Mouse (Mus musculus): ENCODE data around the gene Smg6. TPM values are rescaled to one million over a fixed set of nuclear protein-coding genes. Genes with fewer than 3 reads are reported as not detected.

Gene Smg6
- total RNA-seq, 1 experiment, result 19.9 TPM

- no peaks in the 10 kb centered on the region for H3K9me3 ChIP-seq (ENCODE audit: control insufficient read depth, insufficient read depth, low read depth, low read length)
- no peak overlapping the region for H3K9ac ChIP-seq (ENCODE audit: insufficient read depth, low read depth, low read length, poor library complexity, severe bottlenecking)
- H3K36me3 ChIP-seq (ENCODE audit: control insufficient read depth, insufficient read depth, low read length, poor library complexity, severe bottlenecking), result no peaks in the 10 kb centered on the region
- peaks cover 4 to 39% of the 10 kb centered on the region in 2 experiments; a peak in 2 of 4 replicates for H3K4me1 ChIP-seq (ENCODE audit: control insufficient read depth in 2 of 2, insufficient read depth in 2 of 2, low read length in 2 of 2, poor library complexity in 1 of 2)
- H3K4me3 ChIP-seq (ENCODE audit: insufficient read depth in 1 of 2, low read depth in 1 of 2, low read length in 2 of 2, poor library complexity in 1 of 2, severe bottlenecking in 1 of 2), result no peak overlapping the region
- no peak for TF ChIP-seq ZC3H11A (IDR thresholded peaks at IDR 0.05; ENCODE audit: borderline replicate concordance, low read depth, low read length)
- in situ Hi-C loops (cut with MboI; ENCODE audit: low sequenced_read_pairs in 2 of 2, unreplicated experiment in 2 of 2), result no loop called here
- DNase-seq (ENCODE audit: low read depth, low spot score), result no peak
- no peak overlapping the region for H3K27ac ChIP-seq (ENCODE audit: insufficient read depth, low read depth, low read length, poor library complexity, severe bottlenecking)
These were observed 280.7 kb downstream of the Smg6 start for GRCm38 (mm10) chr11:75206347-75206746.

DNA sequence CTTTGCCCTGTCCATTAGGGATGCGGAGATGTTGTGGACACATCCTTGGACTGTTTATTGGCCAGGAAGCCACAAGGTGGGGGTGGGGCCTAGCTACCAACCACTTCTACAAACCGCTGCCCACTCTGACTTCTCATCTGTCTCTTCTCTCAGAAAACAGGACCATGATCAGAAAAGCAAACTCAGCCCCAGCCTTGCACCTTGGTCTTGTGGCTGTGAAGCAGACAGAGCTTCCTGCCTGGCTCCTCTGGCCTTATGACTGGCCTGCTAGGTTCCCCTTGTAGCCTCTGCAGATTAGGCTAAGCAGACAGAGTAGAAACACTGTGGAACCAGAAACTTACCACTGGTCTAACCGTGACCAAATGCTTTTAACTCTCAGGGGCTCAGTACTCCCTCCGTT is 283.7 kb downstream of the Smg6 start:
- H3K9ac ChIP-seq (ENCODE audit: insufficient read depth, low read depth, low read length, poor library complexity, severe bottlenecking), result no peak overlapping the region
- TF ChIP-seq HCFC1 (IDR thresholded peaks at IDR 0.05; ENCODE audit: borderline replicate concordance, insufficient read depth, low read length) (no peak), ZNF384 (IDR thresholded peaks at IDR 0.05; ENCODE audit: low read depth, low read length) (no peak), MAFK (IDR thresholded peaks at IDR 0.05; ENCODE audit: insufficient read depth, low read depth, low read length) (no peak), ZC3H11A (IDR thresholded peaks at IDR 0.05; ENCODE audit: borderline replicate concordance, low read depth, low read length) (no peak), CHD2 (IDR thresholded peaks at IDR 0.05; ENCODE audit: low read depth, low read length) (no peak)

DNA sequence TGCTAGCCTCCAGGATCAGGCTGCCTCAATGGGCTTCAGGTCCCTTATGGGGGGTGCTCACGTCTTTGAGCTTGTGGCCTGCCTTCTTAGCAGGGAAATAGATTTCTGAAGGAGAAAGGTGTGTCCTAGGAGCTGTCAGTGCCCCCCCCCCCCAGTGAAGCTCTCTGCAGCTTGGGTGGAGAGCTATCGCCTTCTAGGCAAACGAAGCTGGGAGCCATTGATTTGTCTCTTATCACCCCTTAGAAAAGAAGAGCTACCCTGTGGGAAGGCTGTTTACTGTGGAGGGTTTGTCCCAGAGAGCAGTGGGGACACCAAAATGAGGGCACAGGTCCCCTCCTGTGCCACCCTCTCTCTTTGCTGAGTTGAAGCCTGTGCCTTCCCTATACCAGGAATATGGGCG is 284.5 kb downstream of the Smg6 start:
- in situ Hi-C loops (cut with MboI; ENCODE audit: low sequenced_read_pairs in 2 of 2, unreplicated experiment in 2 of 2), result no loop called here
- no peak for DNase-seq (ENCODE audit: low read depth, low spot score)
- Histone ChIP-seq H3K9ac (ENCODE audit: insufficient read depth, low read depth, low read length, poor library complexity, severe bottlenecking) (no peak overlapping the region), H3K4me3 (ENCODE audit: insufficient read depth in 1 of 2, low read depth in 1 of 2, low read length in 2 of 2, poor library complexity in 1 of 2, severe bottlenecking in 1 of 2) (no peak overlapping the region), H3K9me3 (ENCODE audit: control insufficient read depth, insufficient read depth, low read depth, low read length) (no peaks in the 10 kb centered on the region), H3K4me1 (ENCODE audit: control insufficient read depth in 2 of 2, insufficient read depth in 2 of 2, low read length in 2 of 2, poor library complexity in 1 of 2) (peaks cover 4 to 47% of the 10 kb centered on the region in 2 experiments; a peak in 3 of 4 replicates), H3K36me3 (ENCODE audit: control insufficient read depth, insufficient read depth, low read length, poor library complexity, severe bottlenecking) (no peaks in the 10 kb centered on the region), H3K27ac (ENCODE audit: insufficient read depth, low read depth, low read length, poor library complexity, severe bottlenecking) (no peak overlapping the region)
- TF ChIP-seq ZNF384 (IDR thresholded peaks at IDR 0.05; ENCODE audit: low read depth, low read length) (no peak), HCFC1 (IDR thresholded peaks at IDR 0.05; ENCODE audit: borderline replicate concordance, insufficient read depth, low read length) (no peak), CHD2 (IDR thresholded peaks at IDR 0.05; ENCODE audit: low read depth, low read length) (no peak), ZC3H11A (IDR thresholded peaks at IDR 0.05; ENCODE audit: borderline replicate concordance, low read depth, low read length) (no peak), MAFK (IDR thresholded peaks at IDR 0.05; ENCODE audit: insufficient read depth, low read depth, low read length) (no peak)

More for the DNA sequence above, 283.7 kb downstream of the Smg6 start:
- Histone ChIP-seq H3K4me1 (ENCODE audit: control insufficient read depth in 2 of 2, insufficient read depth in 2 of 2, low read length in 2 of 2, poor library complexity in 1 of 2) (peaks cover 4 to 48% of the 10 kb centered on the region in 2 experiments; a peak in 3 of 4 replicates), H3K9me3 (ENCODE audit: control insufficient read depth, insufficient read depth, low read depth, low read length) (no peaks in the 10 kb centered on the region), H3K4me3 (ENCODE audit: insufficient read depth in 1 of 2, low read depth in 1 of 2, low read length in 2 of 2, poor library complexity in 1 of 2, severe bottlenecking in 1 of 2) (no peak overlapping the region), H3K36me3 (ENCODE audit: control insufficient read depth, insufficient read depth, low read length, poor library complexity, severe bottlenecking) (no peaks in the 10 kb centered on the region), H3K27ac (ENCODE audit: insufficient read depth, low read depth, low read length, poor library complexity, severe bottlenecking) (no peak overlapping the region)
- DNase-seq (ENCODE audit: low read depth, low spot score), result no peak
- in situ Hi-C loops (cut with MboI; ENCODE audit: low sequenced_read_pairs in 2 of 2, unreplicated experiment in 2 of 2), result no loop called here

DNA sequence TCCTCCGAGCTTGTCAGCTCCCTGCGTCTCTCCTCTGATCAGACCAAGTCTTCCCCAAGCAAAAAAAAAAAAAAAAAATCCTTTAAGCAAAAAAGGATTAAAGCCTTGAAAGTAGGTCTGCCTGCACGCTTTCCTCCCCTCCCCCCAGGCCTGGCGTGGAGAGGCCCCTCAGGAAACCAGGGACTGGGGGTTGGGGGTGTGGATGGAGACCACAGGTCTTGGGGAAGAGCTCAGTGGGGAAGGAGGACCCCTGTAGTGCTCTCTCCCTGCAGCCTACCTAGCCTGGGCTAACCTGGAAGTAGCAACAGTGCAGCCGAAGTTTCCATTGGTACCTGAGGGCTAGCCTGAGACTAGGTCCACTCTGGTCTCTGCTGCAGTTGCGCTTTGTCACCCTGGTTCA is 285.1 kb downstream of the Smg6 start:
- no peak for DNase-seq (ENCODE audit: low read depth, low spot score)
- Histone ChIP-seq H3K4me3 (ENCODE audit: insufficient read depth in 1 of 2, low read depth in 1 of 2, low read length in 2 of 2, poor library complexity in 1 of 2, severe bottlenecking in 1 of 2) (no peak overlapping the region), H3K9me3 (ENCODE audit: control insufficient read depth, insufficient read depth, low read depth, low read length) (no peaks in the 10 kb centered on the region), H3K9ac (ENCODE audit: insufficient read depth, low read depth, low read length, poor library complexity, severe bottlenecking) (no peak overlapping the region), H3K27ac (ENCODE audit: insufficient read depth, low read depth, low read length, poor library complexity, severe bottlenecking) (no peak overlapping the region), H3K4me1 (ENCODE audit: control insufficient read depth in 2 of 2, insufficient read depth in 2 of 2, low read length in 2 of 2, poor library complexity in 1 of 2) (peaks cover 0 to 49% of the 10 kb centered on the region in 2 experiments; a peak in 2 of 4 replicates), H3K36me3 (ENCODE audit: control insufficient read depth, insufficient read depth, low read length, poor library complexity, severe bottlenecking) (no peaks in the 10 kb centered on the region)
- in situ Hi-C loops (cut with MboI; ENCODE audit: low sequenced_read_pairs in 2 of 2, unreplicated experiment in 2 of 2), result no loop called here
- TF ChIP-seq HCFC1 (IDR thresholded peaks at IDR 0.05; ENCODE audit: borderline replicate concordance, insufficient read depth, low read length) (no peak), ZC3H11A (IDR thresholded peaks at IDR 0.05; ENCODE audit: borderline replicate concordance, low read depth, low read length) (no peak), MAFK (IDR thresholded peaks at IDR 0.05; ENCODE audit: insufficient read depth, low read depth, low read length) (no peak), CHD2 (IDR thresholded peaks at IDR 0.05; ENCODE audit: low read depth, low read length) (no peak), ZNF384 (IDR thresholded peaks at IDR 0.05; ENCODE audit: low read depth, low read length) (no peak)

GRCm38 (mm10) chr11:75212031-75212667 is 286.5 kb downstream of the Smg6 start:
- Histone ChIP-seq H3K27ac (ENCODE audit: insufficient read depth, low read depth, low read length, poor library complexity, severe bottlenecking) (no peak overlapping the region), H3K4me1 (ENCODE audit: control insufficient read depth in 2 of 2, insufficient read depth in 2 of 2, low read length in 2 of 2, poor library complexity in 1 of 2) (peaks cover 0 to 45% of the 10 kb centered on the region in 2 experiments; a peak in 2 of 4 replicates), H3K9me3 (ENCODE audit: control insufficient read depth, insufficient read depth, low read depth, low read length) (no peaks in the 10 kb centered on the region), H3K4me3 (ENCODE audit: insufficient read depth in 1 of 2, low read depth in 1 of 2, low read length in 2 of 2, poor library complexity in 1 of 2, severe bottlenecking in 1 of 2) (no peak overlapping the region), H3K9ac (ENCODE audit: insufficient read depth, low read depth, low read length, poor library complexity, severe bottlenecking) (no peak overlapping the region), H3K36me3 (ENCODE audit: control insufficient read depth, insufficient read depth, low read length, poor library complexity, severe bottlenecking) (no peaks in the 10 kb centered on the region)
- DNase-seq (ENCODE audit: low read depth, low spot score), result no peak
- in situ Hi-C loops (cut with MboI; ENCODE audit: low sequenced_read_pairs in 2 of 2, unreplicated experiment in 2 of 2), result no loop called here
- TF ChIP-seq MAFK (IDR thresholded peaks at IDR 0.05; ENCODE audit: insufficient read depth, low read depth, low read length) (no peak), CHD2 (IDR thresholded peaks at IDR 0.05; ENCODE audit: low read depth, low read length) (no peak), ZC3H11A (IDR thresholded peaks at IDR 0.05; ENCODE audit: borderline replicate concordance, low read depth, low read length) (no peak), HCFC1 (IDR thresholded peaks at IDR 0.05; ENCODE audit: borderline replicate concordance, insufficient read depth, low read length) (no peak), ZNF384 (IDR thresholded peaks at IDR 0.05; ENCODE audit: low read depth, low read length) (no peak)
